Mouse (Mus musculus): Measurements from ENCODE around the gene Mrpl10. TPM values are rescaled to one million over a fixed set of nuclear protein-coding genes. Genes with fewer than 3 reads are reported as not detected.
A peak's percentile ranks its signal among the peaks of the same experiment; 100 is the strongest.

Gene Mrpl10
- 10 to 100 TPM; 85.0 to 86.5 TPM for total RNA-seq (2021)

DNA sequence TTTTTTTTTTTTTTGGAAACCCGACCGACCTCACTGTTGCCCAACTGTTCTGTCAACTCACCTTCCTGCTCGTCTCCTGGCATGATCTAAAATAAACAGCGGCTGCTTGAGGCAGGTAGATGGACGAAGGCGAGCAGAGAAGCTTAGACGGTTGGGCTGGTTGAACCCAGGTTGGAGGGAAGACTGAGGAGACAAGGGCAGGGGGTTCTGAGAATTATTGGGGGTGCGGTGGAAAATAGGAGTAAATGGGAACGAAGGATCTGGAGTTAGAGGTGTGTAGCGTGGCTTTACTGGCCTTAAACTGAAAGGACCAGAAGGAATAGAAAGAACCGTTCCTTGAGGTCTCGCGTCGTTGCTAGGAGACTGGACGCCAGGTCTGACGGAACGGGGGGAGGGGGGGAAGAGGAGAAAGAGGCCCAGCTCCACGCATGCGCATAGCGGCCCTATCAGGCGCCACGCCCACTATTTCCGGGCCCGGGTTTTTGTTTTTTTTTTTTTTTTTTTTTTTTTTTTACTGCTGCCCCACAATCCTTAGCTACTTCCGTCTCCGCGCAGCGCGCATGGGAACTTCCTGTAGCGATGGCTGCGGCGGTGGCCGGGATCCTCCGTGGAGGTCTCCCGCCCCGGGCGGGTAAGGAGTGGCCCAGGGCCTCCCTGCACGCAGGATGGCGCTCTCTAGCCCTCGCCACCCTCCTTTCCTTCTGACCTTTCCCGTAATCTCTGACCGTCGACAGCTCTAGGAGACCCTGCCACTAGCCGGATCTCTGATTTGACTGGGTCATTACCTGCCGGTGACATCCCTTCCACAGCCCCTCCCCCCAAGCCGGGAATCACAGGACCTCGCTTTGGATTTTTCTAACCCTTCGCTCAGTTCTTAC, at the start of gene Mrpl10, which contains the start of gene Lrrc46:
TSS of gene Mrpl10 (plus strand) at position 539 of the 878 bp plus-strand sequence.
TSS of gene Lrrc46 (minus strand) at position 386 of the 878 bp plus-strand sequence.
- intact Hi-C loops (cut with DNase I) = no loop called here
- DNase-seq = peak; percentile 91

- no peak for DNase-seq
- intact Hi-C loops (cut with DNase I) = no loop called here
Observed at GRCm38 (mm10) chr11:96992722-96993311, 48.5 kb upstream of the Mrpl10 start.

- intact Hi-C loops (cut with DNase I) = no loop called here
- no peak for DNase-seq
Observed at GRCm38 (mm10) chr11:96995031-96995430, 46.3 kb upstream of the Mrpl10 start.

DNA sequence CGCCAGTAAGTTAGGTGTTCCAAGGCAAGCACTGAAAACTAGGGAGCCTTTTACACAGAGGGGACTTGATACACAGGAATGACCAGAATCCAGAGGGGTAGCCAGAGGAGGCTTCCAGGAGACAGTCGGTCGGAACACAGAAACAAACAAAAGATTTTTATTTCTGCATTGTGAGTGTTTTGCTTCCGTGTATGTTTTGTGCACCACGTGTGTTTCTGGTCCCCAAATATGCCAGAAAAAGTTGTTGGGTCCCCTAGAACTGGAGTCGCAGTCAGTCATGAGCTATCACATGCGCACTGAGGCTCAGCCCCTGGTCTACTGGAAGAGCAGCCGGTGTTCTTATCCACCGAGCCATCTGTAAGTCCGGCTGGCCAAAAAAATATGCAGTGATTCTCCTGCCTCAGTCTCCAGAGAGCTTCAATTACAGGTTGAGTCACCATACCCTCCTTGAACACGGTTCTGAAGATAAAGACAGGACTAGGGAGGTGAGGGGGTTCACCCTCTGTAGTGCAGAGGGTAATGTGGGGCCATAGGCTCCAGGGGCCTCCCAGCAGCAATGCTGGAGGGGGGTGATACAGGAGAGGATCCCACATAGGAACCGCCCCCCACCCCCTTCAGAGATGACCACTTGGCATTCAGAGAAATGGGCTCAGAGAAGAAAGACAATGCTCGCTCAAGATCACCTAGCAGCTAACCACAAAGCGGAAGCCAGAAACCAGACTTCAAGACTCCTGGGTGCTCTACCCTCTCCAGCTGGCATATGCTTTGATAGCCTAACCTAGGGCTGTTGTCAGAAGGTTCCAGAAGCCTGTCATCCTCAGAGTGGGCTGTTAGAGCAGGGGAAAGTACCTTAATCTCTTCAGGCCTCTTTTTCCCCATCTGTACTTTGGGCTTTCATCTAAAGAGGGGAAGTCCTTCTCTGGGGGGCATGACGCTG, 45.3 kb upstream of the Mrpl10 start:
- DNase-seq = no peak
- intact Hi-C loops (cut with DNase I) = no loop called here

DNA sequence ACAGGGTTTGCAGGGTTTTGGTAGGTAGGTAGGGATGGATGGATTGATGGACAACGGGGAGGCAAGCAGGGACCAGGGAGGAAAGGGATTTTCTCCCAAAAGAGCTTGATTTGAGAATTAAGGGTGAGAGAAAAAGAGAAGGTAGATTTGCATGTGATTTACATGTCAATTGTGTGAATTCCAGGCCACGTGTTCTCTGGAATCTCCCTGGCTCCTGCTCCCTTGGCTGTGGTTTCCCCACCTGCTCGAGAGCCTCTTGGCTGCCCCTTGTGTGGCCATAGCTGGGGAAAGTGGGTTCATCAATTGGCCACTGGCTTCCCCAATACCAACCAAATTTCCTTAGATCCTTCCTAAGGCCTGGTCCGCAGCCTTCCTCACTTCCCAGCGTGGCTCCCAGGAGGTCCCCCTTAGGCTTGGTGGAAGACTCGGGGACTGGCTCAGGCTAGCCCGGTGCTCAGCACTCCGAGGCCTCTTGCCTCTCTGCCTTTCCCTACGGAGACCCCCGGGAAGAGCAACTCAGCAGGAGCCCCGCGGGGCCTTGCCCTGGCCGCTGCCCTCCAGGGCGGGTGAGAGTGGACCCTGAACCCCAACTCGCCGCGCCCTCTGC, 44.5 kb upstream of the Mrpl10 start:
- no peak for DNase-seq
- intact Hi-C loops (cut with DNase I) = no loop called here

GRCm38 (mm10) chr11:96997380-96997956, 43.9 kb upstream of the Mrpl10 start:
- intact Hi-C loops (cut with DNase I) = no loop called here
- peak; percentile 38 to 53 for DNase-seq

GRCm38 (mm10) chr11:97003170-97003569, 38.2 kb upstream of the Mrpl10 start:
- no peak for DNase-seq
- intact Hi-C loops (cut with DNase I) = no loop called here

- intact Hi-C loops (cut with DNase I) = no loop called here
- no peak for DNase-seq
Observed at GRCm38 (mm10) chr11:97007093-97007794, 34.1 kb upstream of the Mrpl10 start.

DNA sequence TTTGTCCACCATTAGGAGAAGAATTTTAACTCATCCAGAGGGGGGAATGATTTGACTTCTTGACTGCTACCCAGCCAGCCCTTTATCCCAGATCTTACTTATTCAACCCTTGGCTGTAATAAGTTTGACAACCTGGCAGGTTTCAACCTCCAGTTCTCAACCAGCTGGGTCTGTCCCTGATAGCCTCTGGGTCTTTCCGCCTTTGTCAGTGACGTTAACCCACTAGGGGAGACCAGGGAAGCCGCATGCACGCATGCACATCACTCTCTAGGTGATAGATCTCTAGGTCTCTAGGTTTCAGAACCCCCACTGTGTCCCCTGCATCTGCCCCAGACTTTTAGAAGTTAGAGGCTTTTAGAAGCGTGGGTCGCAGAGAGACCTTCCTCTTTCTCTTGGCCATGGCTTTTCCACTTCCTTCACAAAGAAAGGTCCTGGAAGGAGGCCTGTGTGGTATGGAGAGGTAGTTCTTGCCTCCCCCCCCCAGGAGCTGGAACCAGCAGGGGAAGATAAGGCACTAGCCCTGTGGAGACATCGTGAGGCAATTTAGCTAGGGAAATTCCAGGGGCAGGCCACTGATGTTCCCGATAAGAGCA, 32.1 kb upstream of the Mrpl10 start:
- DNase-seq = no peak
- intact Hi-C loops (cut with DNase I) = no loop called here

DNA sequence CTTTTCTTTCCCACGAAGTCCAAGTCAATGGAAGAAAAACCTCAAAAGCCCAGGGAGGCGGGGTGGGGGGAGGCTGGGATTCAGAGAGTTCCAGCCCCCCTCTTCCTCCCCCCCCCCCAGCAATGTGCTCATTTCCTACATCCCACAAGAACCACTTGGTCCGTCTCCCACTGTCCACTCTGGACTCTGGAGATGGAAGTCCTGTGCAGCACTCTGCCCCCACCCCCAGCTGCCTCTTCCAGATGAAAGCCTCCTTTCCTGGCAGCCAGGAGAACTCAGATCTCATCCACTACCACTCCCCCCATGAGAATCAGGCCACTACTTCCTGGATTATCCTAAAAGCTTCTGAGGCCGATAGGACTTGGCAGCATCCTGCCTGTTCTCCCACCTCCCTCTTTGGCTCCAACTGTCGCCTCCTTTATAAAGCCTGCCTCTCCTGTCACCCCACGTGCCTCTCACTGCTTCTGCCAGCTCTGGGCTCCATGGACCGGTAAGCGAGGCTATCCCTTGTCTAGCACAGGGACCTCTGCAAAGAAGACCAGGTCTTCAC, 28.2 kb upstream of the Mrpl10 start, which contains the start of gene Sp6:
TSS of gene Sp6 (plus strand) at position 274 of the 550 bp plus-strand sequence.
- no peak for DNase-seq
- intact Hi-C loops (cut with DNase I) = no loop called here

- intact Hi-C loops (cut with DNase I) = no loop called here
- peak in 1 of 2 experiments; percentile 30 for DNase-seq
Observed at GRCm38 (mm10) chr11:97017696-97018582, 23.4 kb upstream of the Mrpl10 start.

- intact Hi-C loops (cut with DNase I) = no loop called here
- no peak for DNase-seq
Observed at GRCm38 (mm10) chr11:97018583-97019344, 22.6 kb upstream of the Mrpl10 start.

GRCm38 (mm10) chr11:97019345-97019708, 22.0 kb upstream of the Mrpl10 start:
- intact Hi-C loops (cut with DNase I) = no loop called here

GRCm38 (mm10) chr11:97021121-97021765, 20.1 kb upstream of the Mrpl10 start:
- DNase-seq = no peak
- intact Hi-C loops (cut with DNase I) = loop anchor here (5.0 kb wide), 1 partner anchor 154 kb away; no protein-coding TSS in a partner anchor

More at GRCm38 (mm10) chr11:97019345-97019708, 22.0 kb upstream of the Mrpl10 start:
- DNase-seq = no peak

DNA sequence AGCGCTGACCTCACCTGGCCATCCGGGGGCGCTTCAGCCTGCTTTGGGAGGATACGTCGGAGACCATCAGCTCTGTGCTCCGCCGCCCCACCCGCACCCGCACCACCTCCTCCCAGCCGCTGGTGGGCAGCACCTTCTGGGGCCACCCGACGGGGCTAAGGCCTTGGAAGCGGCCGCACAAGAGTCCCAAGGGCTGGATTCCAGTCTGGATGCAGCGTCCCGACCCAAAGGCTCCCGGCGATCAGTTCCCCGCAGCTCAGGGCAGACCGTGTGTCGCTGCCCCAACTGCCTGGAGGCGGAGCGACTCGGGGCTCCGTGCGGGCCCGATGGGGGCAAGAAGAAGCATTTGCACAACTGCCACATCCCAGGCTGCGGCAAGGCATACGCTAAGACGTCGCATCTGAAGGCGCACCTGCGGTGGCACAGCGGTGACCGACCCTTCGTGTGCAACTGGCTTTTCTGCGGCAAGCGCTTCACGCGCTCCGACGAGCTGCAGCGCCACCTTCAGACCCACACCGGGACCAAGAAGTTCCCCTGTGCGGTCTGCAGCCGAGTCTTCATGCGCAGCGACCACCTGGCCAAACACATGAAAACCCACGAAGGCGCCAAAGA, 19.4 kb upstream of the Mrpl10 start:
- intact Hi-C loops (cut with DNase I) = loop anchor here (5.0 kb wide), 1 partner anchor 155 kb away; no protein-coding TSS in a partner anchor
- DNase-seq = peak; percentile 77 to 84

DNA sequence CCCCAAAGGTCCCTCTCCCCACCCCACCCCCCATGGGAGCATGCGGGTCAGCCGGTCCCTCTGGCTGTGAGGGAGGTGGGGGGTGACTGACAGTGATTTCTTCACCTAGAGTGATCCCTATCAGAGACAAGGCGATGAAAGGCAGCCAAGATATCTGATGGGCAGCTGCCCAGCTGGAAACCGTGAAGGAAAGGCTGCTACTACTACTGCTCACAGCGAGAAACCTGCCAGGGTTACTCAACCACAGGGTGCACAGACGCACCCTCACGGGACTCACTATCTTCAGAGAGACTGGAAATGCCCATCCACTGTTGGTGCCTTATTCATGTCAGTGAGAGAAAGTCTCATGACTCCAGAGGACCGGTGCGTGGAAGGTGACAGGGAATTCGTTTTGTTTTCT, 16.4 kb upstream of the Mrpl10 start:
- no peak for DNase-seq
- intact Hi-C loops (cut with DNase I) = loop anchor here (5.0 kb wide), 1 partner anchor 158 kb away; no protein-coding TSS in a partner anchor
